Mouse (Mus musculus): ENCODE results near the gene Relt.

GRCm38 (mm10) chr7:100905037-100905436 lies 41.8 kb upstream of the Relt start:
- TF ChIP-seq POLR2A (IDR thresholded peaks at IDR 0.05; ENCODE audit: low read depth, low read length) (no peak), CTCF (IDR thresholded peaks at IDR 0.05; ENCODE audit: extremely low read depth, insufficient read depth, insufficient read length, insufficient replicate concordance) (no peak)
